Mouse (Mus musculus): ENCODE measurements at regions not wholly inside any gene's neighbourhood (a gene's known extent, or its start where the extent isn't known, plus 50 kb on each side); places are given as distances from the start of the nearest gene placed in this dataset.

- Histone ChIP-seq H3K36me3 (replicated peaks in 1 of 2; ENCODE audit: control insufficient read depth in 1 of 2, insufficient read depth in 1 of 2, low read length in 1 of 2) (no peaks in the 10 kb centered on the region), H3K4me3 (replicated peaks in 1 of 3; ENCODE audit: low read depth in 2 of 3, low read length in 2 of 3, poor library complexity in 1 of 3) (no peak overlapping the region), H3K4me1 (ENCODE audit: control insufficient read depth in 1 of 2, insufficient read depth in 2 of 2) (peaks cover 3 to 6% of the 10 kb centered on the region in 2 experiments; a peak in 3 of 4 replicates), H3K9me3 (replicated peaks; ENCODE audit: low read length) (no peaks in the 10 kb centered on the region), H3K9ac (ENCODE audit: insufficient read depth, low read depth) (no peak overlapping the region), H3K79me2 (replicated peaks; ENCODE audit: control insufficient read depth, extremely low read depth, insufficient read depth, poor library complexity, severe bottlenecking) (no peaks in the 10 kb centered on the region), H3K4me2 (ENCODE audit: insufficient read depth, low read depth, poor library complexity, severe bottlenecking) (no peak overlapping the region), H3K27me3 (replicated peaks) (no peaks in the 10 kb centered on the region), H3K27ac (ENCODE audit: insufficient read depth, low read depth) (no peak overlapping the region)
- DNase-seq (ENCODE audit: extremely low read depth): no peak
- TF ChIP-seq MXI1 (IDR thresholded peaks at IDR 0.05; ENCODE audit: low read depth, low read length): no peak
- TF ChIP-seq USF1 (IDR thresholded peaks at IDR 0.05; ENCODE audit: low read depth, low read length): no peak
- no peak for TF ChIP-seq SIN3A (IDR thresholded peaks at IDR 0.05; ENCODE audit: low read length)
- TF ChIP-seq SMC3 (IDR thresholded peaks at IDR 0.05; ENCODE audit: low read depth, low read length): no peak
- no peak for TF ChIP-seq E2F4 (IDR thresholded peaks at IDR 0.05; ENCODE audit: insufficient replicate concordance, low read depth, low read length)
- TF ChIP-seq GABPA (IDR thresholded peaks at IDR 0.05; ENCODE audit: insufficient replicate concordance, low read depth, low read length): no peak
- no peak for TF ChIP-seq ETS1 (conservative IDR thresholded peaks at IDR 0.05; ENCODE audit: low read depth, low read length)
- no peak for TF ChIP-seq ZC3H11A (IDR thresholded peaks at IDR 0.05; ENCODE audit: low read depth, low read length)
- no peak for TF ChIP-seq CTCF (conservative IDR thresholded peaks at IDR 0.05 in 1 of 2, IDR thresholded peaks at IDR 0.05 in 1 of 2; ENCODE audit: low read depth in 2 of 2, low read length in 2 of 2)
- TF ChIP-seq IRF4 (IDR thresholded peaks at IDR 0.05; ENCODE audit: low read depth, low read length): no peak
- no peak for TF ChIP-seq BHLHE40 (IDR thresholded peaks at IDR 0.05; ENCODE audit: low read depth, low read length)
- no peak for TF ChIP-seq MEF2A (IDR thresholded peaks at IDR 0.05; ENCODE audit: borderline replicate concordance, low read depth, low read length)
- TF ChIP-seq TCF12 (IDR thresholded peaks at IDR 0.05; ENCODE audit: low read depth, low read length): no peak
- TF ChIP-seq ELF1 (IDR thresholded peaks at IDR 0.05; ENCODE audit: low read depth, low read length): no peak
- no peak for TF ChIP-seq CHD1 (IDR thresholded peaks at IDR 0.05; ENCODE audit: low read depth, low read length)
- TF ChIP-seq NELFE (IDR thresholded peaks at IDR 0.05; ENCODE audit: low read depth, low read length): no peak
- no peak for TF ChIP-seq ZMIZ1 (IDR thresholded peaks at IDR 0.05; ENCODE audit: low read depth, low read length)
- dilution Hi-C loops (cut with MboI; ENCODE audit: extremely low pct_ligation_motif_present, extremely low pct_unique_long_range_greater_than_20kb, low sequenced_read_pairs) (no loop called here), in situ Hi-C loops (cut with MboI; ENCODE audit: low pct_ligation_motif_present, low pct_unique_long_range_greater_than_20kb, low sequenced_read_pairs) (no loop called here)
These were observed 211.6 kb downstream of the Dad1 start for GRCm38 (mm10) chr14:54042286-54042685.

DNA sequence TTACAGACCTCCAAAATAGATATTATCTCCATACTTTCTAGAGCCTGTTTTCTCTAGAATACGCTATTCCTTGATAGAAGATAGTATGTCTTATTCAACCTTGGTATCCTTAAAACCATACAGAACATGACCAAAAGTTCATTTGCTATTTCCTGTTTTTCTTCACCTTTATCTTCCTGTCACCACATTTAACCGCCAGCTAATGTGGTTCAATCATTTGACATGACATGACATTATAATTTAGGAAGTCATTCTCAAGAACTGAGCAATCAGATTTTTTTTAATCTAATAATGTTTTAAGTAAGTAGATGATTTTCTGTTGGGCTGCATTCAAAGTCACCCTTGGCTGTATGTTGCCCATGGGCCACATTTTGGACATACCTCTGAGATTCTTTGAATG, 213.3 kb downstream of the Dad1 start:
- no peak overlapping the region for H3K4me2 ChIP-seq (ENCODE audit: insufficient read depth, low read depth, poor library complexity, severe bottlenecking)
- no peaks in the 10 kb centered on the region for H3K79me2 ChIP-seq (replicated peaks; ENCODE audit: control insufficient read depth, extremely low read depth, insufficient read depth, poor library complexity, severe bottlenecking)
- peaks cover 3 to 6% of the 10 kb centered on the region in 2 experiments; a peak in 3 of 4 replicates for H3K4me1 ChIP-seq (ENCODE audit: control insufficient read depth in 1 of 2, insufficient read depth in 2 of 2)
- no peaks in the 10 kb centered on the region for H3K27me3 ChIP-seq (replicated peaks)
- no peaks in the 10 kb centered on the region for H3K9me3 ChIP-seq (replicated peaks; ENCODE audit: low read length)
- TF ChIP-seq JUND (conservative IDR thresholded peaks at IDR 0.05; ENCODE audit: low read depth, low read length): no peak
- no peak for TF ChIP-seq SIN3A (IDR thresholded peaks at IDR 0.05; ENCODE audit: low read length)
- TF ChIP-seq TBP (conservative IDR thresholded peaks at IDR 0.05; ENCODE audit: low read depth, low read length): no peak
- TF ChIP-seq USF1 (IDR thresholded peaks at IDR 0.05; ENCODE audit: low read depth, low read length): no peak
- no peak for TF ChIP-seq RCOR1 (conservative IDR thresholded peaks at IDR 0.05; ENCODE audit: low read depth, low read length)
- TF ChIP-seq HCFC1 (IDR thresholded peaks at IDR 0.05; ENCODE audit: low read depth, low read length): no peak
- no peak for TF ChIP-seq CHD1 (IDR thresholded peaks at IDR 0.05; ENCODE audit: low read depth, low read length)
- TF ChIP-seq USF2 (conservative IDR thresholded peaks at IDR 0.05; ENCODE audit: low read depth, low read length): no peak
- H3K4me3 ChIP-seq (replicated peaks in 1 of 3; ENCODE audit: low read depth in 2 of 3, low read length in 2 of 3, poor library complexity in 1 of 3): no peak overlapping the region
- no peaks in the 10 kb centered on the region for H3K36me3 ChIP-seq (replicated peaks in 1 of 2; ENCODE audit: control insufficient read depth in 1 of 2, insufficient read depth in 1 of 2, low read length in 1 of 2)
- dilution Hi-C loops (cut with MboI; ENCODE audit: extremely low pct_ligation_motif_present, extremely low pct_unique_long_range_greater_than_20kb, low sequenced_read_pairs) (no loop called here), in situ Hi-C loops (cut with MboI; ENCODE audit: low pct_ligation_motif_present, low pct_unique_long_range_greater_than_20kb, low sequenced_read_pairs) (no loop called here)
- H3K9ac ChIP-seq (ENCODE audit: insufficient read depth, low read depth): no peak overlapping the region
- DNase-seq (ENCODE audit: extremely low read depth): no peak
- no peak overlapping the region for H3K27ac ChIP-seq (ENCODE audit: insufficient read depth, low read depth)
